Mouse (Mus musculus): ENCODE results near the gene Tmem259.

Gene Tmem259

GRCm38 (mm10) chr10:79949873-79950272 is 34.3 kb downstream of the Tmem259 start:
- no peaks in the 10 kb centered on the region for H3K27me3 ChIP-seq (ENCODE audit: insufficient read depth, low read length)
- H3K9me3 ChIP-seq (ENCODE audit: low read length) = no peaks in the 10 kb centered on the region
- H3K36me3 ChIP-seq (ENCODE audit: insufficient read depth, low read length) = peaks cover 17% of the 10 kb centered on the region
- H3K4me1 ChIP-seq (replicated peaks; ENCODE audit: low read depth, low read length) = peaks cover 47% of the 10 kb centered on the region
- H3K4me3 ChIP-seq (replicated peaks; ENCODE audit: low read length) = no peak overlapping the region
- TF ChIP-seq POU5F1 (IDR thresholded peaks at IDR 0.05; ENCODE audit: borderline replicate concordance, low read length) = no peak

- H3K4me3 ChIP-seq (replicated peaks; ENCODE audit: low read length) = no peak overlapping the region
- peaks cover 51% of the 10 kb centered on the region for H3K4me1 ChIP-seq (replicated peaks; ENCODE audit: low read depth, low read length)
- H3K36me3 ChIP-seq (ENCODE audit: insufficient read depth, low read length) = peaks cover 17% of the 10 kb centered on the region
- no peaks in the 10 kb centered on the region for H3K27me3 ChIP-seq (ENCODE audit: insufficient read depth, low read length)
- TF ChIP-seq POU5F1 (IDR thresholded peaks at IDR 0.05; ENCODE audit: borderline replicate concordance, low read length) (no peak), NANOG (IDR thresholded peaks at IDR 0.05; ENCODE audit: borderline replicate concordance, low read length) (no peak), CTCF (conservative IDR thresholded peaks at IDR 0.05; ENCODE audit: low read length) (no peak)
- H3K9me3 ChIP-seq (ENCODE audit: low read length) = no peaks in the 10 kb centered on the region
Observed at GRCm38 (mm10) chr10:79947502-79947901, 36.6 kb downstream of the Tmem259 start.

GRCm38 (mm10) chr10:79946752-79947322 is 37.3 kb downstream of the Tmem259 start:
- Histone ChIP-seq H3K36me3 (ENCODE audit: insufficient read depth, low read length) (peaks cover 17% of the 10 kb centered on the region), H3K9me3 (ENCODE audit: low read length) (no peaks in the 10 kb centered on the region), H3K27me3 (ENCODE audit: insufficient read depth, low read length) (no peaks in the 10 kb centered on the region), H3K4me1 (replicated peaks; ENCODE audit: low read depth, low read length) (peaks cover 51% of the 10 kb centered on the region), H3K4me3 (replicated peaks; ENCODE audit: low read length) (no peak overlapping the region)
- no peak for TF ChIP-seq NANOG (IDR thresholded peaks at IDR 0.05; ENCODE audit: borderline replicate concordance, low read length)
- no peak for TF ChIP-seq CTCF (conservative IDR thresholded peaks at IDR 0.05; ENCODE audit: low read length)
- no peak for TF ChIP-seq POU5F1 (IDR thresholded peaks at IDR 0.05; ENCODE audit: borderline replicate concordance, low read length)

- H3K4me1 ChIP-seq (replicated peaks; ENCODE audit: low read depth, low read length) = peaks cover 40% of the 10 kb centered on the region
- TF ChIP-seq CTCF (conservative IDR thresholded peaks at IDR 0.05; ENCODE audit: low read length) (no peak), POU5F1 (IDR thresholded peaks at IDR 0.05; ENCODE audit: borderline replicate concordance, low read length) (no peak), NANOG (IDR thresholded peaks at IDR 0.05; ENCODE audit: borderline replicate concordance, low read length) (no peak)
- H3K36me3 ChIP-seq (ENCODE audit: insufficient read depth, low read length) = peaks cover 11% of the 10 kb centered on the region; the same call in 1 of the 2 replicates
- H3K27me3 ChIP-seq (ENCODE audit: insufficient read depth, low read length) = no peaks in the 10 kb centered on the region
- no peak overlapping the region for H3K4me3 ChIP-seq (replicated peaks; ENCODE audit: low read length)
- no peaks in the 10 kb centered on the region for H3K9me3 ChIP-seq (ENCODE audit: low read length)
Observed at GRCm38 (mm10) chr10:79945507-79946234, 38.5 kb downstream of the Tmem259 start.

- H3K36me3 ChIP-seq (ENCODE audit: insufficient read depth, low read length) = no peaks in the 10 kb centered on the region
- TF ChIP-seq CTCF (conservative IDR thresholded peaks at IDR 0.05; ENCODE audit: low read length) (no peak), POU5F1 (IDR thresholded peaks at IDR 0.05; ENCODE audit: borderline replicate concordance, low read length) (no peak), NANOG (IDR thresholded peaks at IDR 0.05; ENCODE audit: borderline replicate concordance, low read length) (no peak)
- no peaks in the 10 kb centered on the region for H3K27me3 ChIP-seq (ENCODE audit: insufficient read depth, low read length)
- H3K4me3 ChIP-seq (replicated peaks; ENCODE audit: low read length) = no peak overlapping the region
- peaks cover 41% of the 10 kb centered on the region for H3K4me1 ChIP-seq (replicated peaks; ENCODE audit: low read depth, low read length)
- H3K9me3 ChIP-seq (ENCODE audit: low read length) = no peaks in the 10 kb centered on the region
Observed at GRCm38 (mm10) chr10:79943471-79943901, 40.6 kb downstream of the Tmem259 start.

GRCm38 (mm10) chr10:79942988-79943387 is 41.1 kb downstream of the Tmem259 start:
- Histone ChIP-seq H3K4me3 (replicated peaks; ENCODE audit: low read length) (no peak overlapping the region), H3K9me3 (ENCODE audit: low read length) (no peaks in the 10 kb centered on the region), H3K36me3 (ENCODE audit: insufficient read depth, low read length) (no peaks in the 10 kb centered on the region), H3K27me3 (ENCODE audit: insufficient read depth, low read length) (no peaks in the 10 kb centered on the region), H3K4me1 (replicated peaks; ENCODE audit: low read depth, low read length) (peaks cover 43% of the 10 kb centered on the region)
- no peak for TF ChIP-seq NANOG (IDR thresholded peaks at IDR 0.05; ENCODE audit: borderline replicate concordance, low read length)
- TF ChIP-seq CTCF (conservative IDR thresholded peaks at IDR 0.05; ENCODE audit: low read length) = no peak
- no peak for TF ChIP-seq POU5F1 (IDR thresholded peaks at IDR 0.05; ENCODE audit: borderline replicate concordance, low read length)

- no peaks in the 10 kb centered on the region for H3K9me3 ChIP-seq (ENCODE audit: low read length)
- TF ChIP-seq CTCF (conservative IDR thresholded peaks at IDR 0.05; ENCODE audit: low read length) (no peak), POU5F1 (IDR thresholded peaks at IDR 0.05; ENCODE audit: borderline replicate concordance, low read length) (no peak), NANOG (IDR thresholded peaks at IDR 0.05; ENCODE audit: borderline replicate concordance, low read length) (no peak)
- no peaks in the 10 kb centered on the region for H3K36me3 ChIP-seq (ENCODE audit: insufficient read depth, low read length)
- H3K4me1 ChIP-seq (replicated peaks; ENCODE audit: low read depth, low read length) = peaks cover 49% of the 10 kb centered on the region
- no peaks in the 10 kb centered on the region; the same call in 1 of the 2 replicates for H3K27me3 ChIP-seq (ENCODE audit: insufficient read depth, low read length)
- H3K4me3 ChIP-seq (replicated peaks; ENCODE audit: low read length) = no peak overlapping the region
Observed at GRCm38 (mm10) chr10:79940749-79941148, 43.4 kb downstream of the Tmem259 start.

- Histone ChIP-seq H3K4me1 (replicated peaks; ENCODE audit: low read depth, low read length) (peaks cover 58% of the 10 kb centered on the region), H3K36me3 (ENCODE audit: insufficient read depth, low read length) (no peaks in the 10 kb centered on the region; the same call in 1 of the 2 replicates), H3K9me3 (ENCODE audit: low read length) (no peaks in the 10 kb centered on the region), H3K27me3 (ENCODE audit: insufficient read depth, low read length) (no peaks in the 10 kb centered on the region; the same call in 1 of the 2 replicates), H3K4me3 (replicated peaks; ENCODE audit: low read length) (peak overlapping the region; percentile 54; the same call in 1 of the 2 replicates)
- TF ChIP-seq NANOG (IDR thresholded peaks at IDR 0.05; ENCODE audit: borderline replicate concordance, low read length) = no peak
- TF ChIP-seq POU5F1 (IDR thresholded peaks at IDR 0.05; ENCODE audit: borderline replicate concordance, low read length) = no peak
- no peak for TF ChIP-seq CTCF (conservative IDR thresholded peaks at IDR 0.05; ENCODE audit: low read length)
Observed at GRCm38 (mm10) chr10:79937775-79938526, 46.2 kb downstream of the Tmem259 start.
